In genomic region chr13:12511189-12511965, GRCm38 (mm10) we compare ENCODE assay signal across 17 mouse cellular contexts. TPM values are rescaled to one million over a fixed set of nuclear protein-coding genes. Genes with fewer than 3 reads are reported as not detected.
A peak's percentile ranks its signal among the peaks of the same experiment; 100 is the strongest.
DNase-seq lines count a peak whose midpoint lies in the region; ATAC-seq and TF ChIP-seq lines count a peak whose summit lies in the region.
"Had no signal": no experiment of that assay in that cellular context is flagged by ENCODE, and none has a peak within 500 bp of the region (broad histone marks: within the 10 kb centered on the region; RNA-seq: fewer than 3 reads in every experiment).

No protein-coding gene starts in this region.

- 79% methylated on average over 9 of the region's 9 CpGs for WGBS in forebrain, embryonic 11.5 days
- 74% methylated on average over 9 of the region's 9 CpGs for WGBS in forebrain, embryonic 13.5 days
- WGBS in spleen, adult 2 months = 62% methylated on average over 9 of the region's 9 CpGs

- intact Hi-C loops in left cerebral cortex, postnatal 4 days (cut with DNase I) = no loop called here

- 0 out of 2 replicates have a peak, but pooled peaks have one; percentile 24 for ATAC-seq in forebrain, embryonic 11.5 days (replicated peaks; ENCODE audit: low FRiP score)
- ATAC-seq in forebrain, embryonic 13.5 days = no peak
- ATAC-seq: hindbrain, embryonic 16.5 days had no signal

- no peaks in the 10 kb centered on the region for H3K9me3 ChIP-seq in forebrain, embryonic 11.5 days (ENCODE audit: control insufficient read depth, low read length)
- no peaks in the 10 kb centered on the region for H3K9me3 ChIP-seq in forebrain, embryonic 13.5 days (replicated peaks)
- H3K9me3 ChIP-seq: limb, embryonic 15.5 days; lung, embryonic 15.5 days; neural tube, embryonic 15.5 days had no signal

- no peak for TF ChIP-seq CTCF in spleen, adult 2 months (IDR thresholded peaks at IDR 0.05; ENCODE audit: extremely low read depth, insufficient read depth, insufficient read length, insufficient replicate concordance)

- no peak overlapping the region for H3K4me2 ChIP-seq in forebrain, embryonic 11.5 days (ENCODE audit: low read depth, low read length, severe bottlenecking)
- H3K4me2 ChIP-seq in forebrain, embryonic 13.5 days = no peak overlapping the region
- H3K4me2 ChIP-seq: limb, embryonic 15.5 days; lung, embryonic 15.5 days; neural tube, embryonic 15.5 days had no signal

- no peaks in the 10 kb centered on the region for H3K27me3 ChIP-seq in forebrain, embryonic 11.5 days (ENCODE audit: control insufficient read depth, insufficient read depth, low read length)
- H3K27me3 ChIP-seq in forebrain, embryonic 13.5 days = no peaks in the 10 kb centered on the region
- no peaks in the 10 kb centered on the region for H3K27me3 ChIP-seq in spleen, adult 2 months (ENCODE audit: control insufficient read depth, insufficient read depth, low read length)
- H3K27me3 ChIP-seq in splenic B cell, adult 2 months (ENCODE audit: control insufficient read depth, insufficient read depth, low read length, poor library complexity, severe bottlenecking) = no peaks in the 10 kb centered on the region
- H3K27me3 ChIP-seq: limb, embryonic 15.5 days; lung, embryonic 15.5 days; neural tube, embryonic 15.5 days had no signal

- no peak for DNase-seq in forebrain, embryonic 11.5 days (ENCODE audit: low spot score)
- DNase-seq in spleen, adult 2 months (ENCODE audit: low read depth in 1 of 2, low spot score in 2 of 2) = peak in 1 of 2 experiments; percentile 54
- no peak for DNase-seq in spleen, adult 12 weeks (ENCODE audit: low spot score)
- DNase-seq in splenic B cell, adult 2 months (ENCODE audit: low read depth, low spot score) = peak; percentile 44
- peak; percentile 71 for DNase-seq in thymus, postnatal 25 days
- no peak for DNase-seq in left cerebral cortex, postnatal 4 days
- no peak for DNase-seq in left cerebral cortex, adult 11 months (ENCODE audit: low spot score)
- DNase-seq: adrenal gland, adult 2 months; cerebellum, adult 8-10 months; heart, adult 18-20 months; heart, postnatal 14 days; right cerebral cortex, adult 18-20 months had no signal

- H3K27ac ChIP-seq in forebrain, embryonic 11.5 days (ENCODE audit: low read depth, low read length) = no peak overlapping the region
- H3K27ac ChIP-seq in forebrain, embryonic 13.5 days = no peak overlapping the region
- H3K27ac ChIP-seq in spleen, adult 2 months (ENCODE audit: insufficient read depth, low read length) = peak overlapping the region; percentile 79
- H3K27ac ChIP-seq: limb, embryonic 15.5 days; lung, embryonic 15.5 days; neural tube, embryonic 15.5 days had no signal

- no peak overlapping the region for H3K4me3 ChIP-seq in forebrain, embryonic 11.5 days (ENCODE audit: low read depth, low read length)
- no peak overlapping the region for H3K4me3 ChIP-seq in forebrain, embryonic 13.5 days
- no peak overlapping the region for H3K4me3 ChIP-seq in spleen, adult 2 months (ENCODE audit: extremely low read depth, insufficient read depth, insufficient read length)
- H3K4me3 ChIP-seq: limb, embryonic 15.5 days; lung, embryonic 15.5 days; neural tube, embryonic 15.5 days had no signal

- H3K36me3 ChIP-seq in forebrain, embryonic 11.5 days (ENCODE audit: control insufficient read depth, insufficient read depth, low read length) = no peaks in the 10 kb centered on the region
- no peaks in the 10 kb centered on the region for H3K36me3 ChIP-seq in forebrain, embryonic 13.5 days (ENCODE audit: poor library complexity, severe bottlenecking)
- no peaks in the 10 kb centered on the region for H3K36me3 ChIP-seq in spleen, adult 2 months (ENCODE audit: control insufficient read depth, insufficient read depth, low read length)
- 0 out of 2 replicates have a peak, but pooled peaks cover 2% of the 10 kb centered on the region for H3K36me3 ChIP-seq in splenic B cell, adult 2 months (ENCODE audit: control insufficient read depth, insufficient read depth, low read length, poor library complexity, severe bottlenecking)
- H3K36me3 ChIP-seq: limb, embryonic 15.5 days; lung, embryonic 15.5 days; neural tube, embryonic 15.5 days had no signal

- no peak for TF ChIP-seq POLR2A in spleen, adult 2 months (IDR thresholded peaks at IDR 0.05; ENCODE audit: low read depth, low read length)

- H3K9ac ChIP-seq in forebrain, embryonic 11.5 days (ENCODE audit: low read length) = no peak overlapping the region
- no peak overlapping the region for H3K9ac ChIP-seq in forebrain, embryonic 13.5 days
- H3K9ac ChIP-seq: limb, embryonic 15.5 days; lung, embryonic 15.5 days; neural tube, embryonic 15.5 days had no signal

- H3K4me1 ChIP-seq in forebrain, embryonic 11.5 days (replicated peaks; ENCODE audit: control insufficient read depth, insufficient read depth, low read length) = no peaks in the 10 kb centered on the region
- no peaks in the 10 kb centered on the region for H3K4me1 ChIP-seq in forebrain, embryonic 13.5 days
- peaks cover 25% of the 10 kb centered on the region; the same call in 1 of the 2 replicates for H3K4me1 ChIP-seq in spleen, adult 2 months (ENCODE audit: control insufficient read depth, insufficient read depth, insufficient read length)
- H3K4me1 ChIP-seq: limb, embryonic 15.5 days; neural tube, embryonic 15.5 days had no signal

RNA-seq across cellular contexts. Expression of gene Edaradd, which starts 8.9 kb away (rescaled TPM):
- 1.5 and 1.8 TPM in 2 replicates for polyA plus RNA-seq in forebrain, embryonic 11.5 days (2014; fragmentation: Nextera tagmentation; extraction: Ambion mirVana)
- polyA plus RNA-seq in forebrain, embryonic 13.5 days (2015; fragmentation: Nextera tagmentation; extraction: Ambion mirVana) = 1.0 and 1.3 TPM in 2 replicates
- polyA plus RNA-seq in spleen, adult 2 months (2012; rRNA removed) = 4.0 and 5.7 TPM in 2 replicates
- total RNA-seq in left cerebral cortex, postnatal 4 days (2021) = 1 to 10 TPM; 2.6 to 3.4 TPM

RNA-seq across cellular contexts. Expression of gene Lgals8, which starts 46.6 kb away (rescaled TPM):
- 9.6 and 10.2 TPM in 2 replicates for polyA plus RNA-seq in forebrain, embryonic 11.5 days (2014; fragmentation: Nextera tagmentation; extraction: Ambion mirVana)
- polyA plus RNA-seq in forebrain, embryonic 13.5 days (2015; fragmentation: Nextera tagmentation; extraction: Ambion mirVana) = 8.0 and 10.6 TPM in 2 replicates
- 21.7 and 23.5 TPM in 2 replicates for polyA plus RNA-seq in spleen, adult 2 months (2012; rRNA removed)
- total RNA-seq in left cerebral cortex, postnatal 4 days (2021) = 10 to 100 TPM; 27.8 to 30.4 TPM

RNA-seq across cellular contexts. Expression of gene Ero1lb, which starts 54.3 kb away (rescaled TPM):
- polyA plus RNA-seq in forebrain, embryonic 11.5 days (2014; fragmentation: Nextera tagmentation; extraction: Ambion mirVana) = 11.7 and 12.0 TPM in 2 replicates
- 11.6 and 11.8 TPM in 2 replicates for polyA plus RNA-seq in forebrain, embryonic 13.5 days (2015; fragmentation: Nextera tagmentation; extraction: Ambion mirVana)
- 12.8 and 23.1 TPM in 2 replicates for polyA plus RNA-seq in spleen, adult 2 months (2012; rRNA removed)
- total RNA-seq in left cerebral cortex, postnatal 4 days (2021) = 1 to 10 TPM; 5.4 to 6.3 TPM

Comparison
In these comparisons a context has a peak if more than half of its experiments do, and no peak if none do; other contexts are left out.
1. DNase-seq: peak in splenic B cell, adult 2 months (single experiment) and thymus, postnatal 25 days (single experiment); none in forebrain, embryonic 11.5 days (single experiment), spleen, adult 12 weeks (single experiment), left cerebral cortex, postnatal 4 days (single experiment) and left cerebral cortex, adult 11 months (single experiment).